Mouse (Mus musculus): ENCODE data around the gene Gm13030.
"Not testable (repeated sequence)": the region's sequence is repeated elsewhere in the genome, so short reads cannot be mapped to it uniquely, and the experiment has no call there.

Gm13030 gene

GRCm38 (mm10) chr4:138865991-138866390 lies 7.8 kb downstream of the Gm13030 start:
- DNase-seq = no peak

- no peak for DNase-seq
Measured at GRCm38 (mm10) chr4:138865092-138865491, 8.7 kb downstream of the Gm13030 start.

DNA sequence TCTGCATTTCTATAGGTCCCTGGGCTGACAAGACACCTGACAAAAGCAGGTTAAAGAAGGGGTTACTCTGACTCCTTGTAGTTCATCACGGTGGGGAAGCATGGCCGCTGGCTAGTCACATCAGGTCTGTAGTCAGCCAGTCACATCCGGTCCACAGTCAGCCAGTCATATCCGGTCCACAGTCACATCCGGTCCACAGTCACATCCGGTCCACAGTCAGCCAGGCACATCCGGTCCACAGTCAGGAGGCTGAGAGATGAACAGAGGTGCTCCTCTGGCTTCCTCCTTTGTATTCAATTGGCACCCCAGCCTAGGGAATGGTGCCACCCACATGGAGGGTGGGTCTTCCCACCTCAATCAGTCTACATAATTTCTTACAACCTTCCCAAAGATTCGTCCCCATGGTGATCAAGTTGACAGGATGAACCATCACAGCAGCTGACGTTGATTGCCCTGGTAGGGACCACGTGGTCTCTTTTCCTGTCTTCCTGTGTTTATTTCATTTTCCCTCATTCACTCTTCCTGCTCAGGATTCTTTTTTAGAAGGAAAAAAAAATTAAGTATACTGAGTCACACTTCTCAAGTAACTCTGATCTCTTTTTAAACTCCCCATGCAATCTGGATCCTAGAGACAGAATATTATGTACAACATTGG lies 10.3 kb downstream of the Gm13030 start, which contains the start of gene Pla2g5:
TSS of gene Pla2g5 (minus strand) at position 139 of the 655 bp plus-strand sequence.
- no peak for DNase-seq

DNA sequence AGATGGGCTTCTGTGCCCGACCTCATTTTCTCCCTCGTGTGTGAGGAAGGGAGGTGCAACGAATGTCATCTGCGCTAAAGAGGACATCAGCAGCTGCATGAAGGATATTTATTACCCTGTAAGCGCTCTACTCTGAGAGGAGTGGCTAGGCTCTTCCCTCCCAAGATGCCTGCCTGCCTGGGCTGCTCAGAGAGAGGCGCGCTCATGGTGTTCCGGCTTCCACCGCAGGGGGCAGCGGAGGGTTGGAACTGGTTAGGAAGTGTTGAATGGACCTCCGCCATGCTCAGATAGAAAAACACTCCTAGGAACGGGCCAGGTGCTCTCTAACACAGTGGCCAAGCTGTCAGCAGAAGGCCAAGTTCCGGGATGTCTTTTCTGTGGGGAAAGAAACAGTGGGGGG lies 14.0 kb downstream of the Gm13030 start:
- peak in 1 of 2 experiments; percentile 30 for DNase-seq

- DNase-seq = no peak
Measured at GRCm38 (mm10) chr4:138859245-138859644, 14.5 kb downstream of the Gm13030 start.

GRCm38 (mm10) chr4:138858446-138858845 lies 15.3 kb downstream of the Gm13030 start:
- DNase-seq = no peak

- DNase-seq = no peak
Measured at GRCm38 (mm10) chr4:138857576-138857975, 16.2 kb downstream of the Gm13030 start.

DNA sequence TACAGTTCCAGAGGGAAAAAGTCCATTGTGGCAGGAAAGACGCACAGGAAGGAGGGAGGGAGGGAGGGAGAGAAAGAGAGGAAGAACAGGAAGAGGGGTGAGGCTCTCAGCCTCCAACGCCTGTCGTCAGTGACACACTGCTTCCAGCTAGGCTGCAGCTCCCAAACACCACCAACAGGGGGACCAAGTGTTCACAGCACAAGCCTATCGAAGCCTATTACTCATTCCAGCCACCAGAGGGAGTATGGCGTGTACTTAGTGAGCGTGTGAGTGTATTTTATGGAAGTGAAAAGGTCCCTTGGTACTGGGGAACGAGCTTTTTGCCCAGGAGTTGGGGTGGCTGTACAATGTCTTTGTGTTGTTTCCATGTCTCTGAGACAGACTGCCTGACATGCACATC lies 17.3 kb downstream of the Gm13030 start:
- DNase-seq = peak in 1 of 2 experiments; percentile 22

DNA sequence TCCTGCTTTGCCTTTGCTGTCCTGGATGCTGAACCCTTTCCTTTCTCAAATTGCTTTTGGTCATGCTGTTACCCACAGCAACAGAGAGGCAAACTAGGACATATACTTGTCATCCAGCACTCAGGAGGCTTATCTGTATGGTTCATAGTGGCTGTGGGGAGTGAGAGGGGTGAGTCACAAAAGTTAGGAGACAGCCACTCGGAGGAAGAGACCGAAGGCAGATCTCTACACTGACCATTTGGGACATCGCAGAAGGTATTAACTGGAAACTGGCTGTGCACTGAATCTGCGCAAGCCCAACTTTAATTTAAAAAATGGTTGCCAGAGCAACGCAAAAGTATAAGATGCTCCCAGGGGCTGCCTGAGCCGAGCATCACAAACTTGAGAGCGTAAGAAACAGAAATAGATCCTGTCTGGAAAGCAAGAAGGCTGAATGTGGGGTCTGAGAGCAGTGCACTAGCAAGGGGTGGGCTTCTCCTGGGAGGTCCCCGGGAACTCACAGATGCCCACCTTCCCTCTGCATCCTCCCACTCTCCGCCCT lies 18.6 kb downstream of the Gm13030 start:
- no peak for DNase-seq

DNA sequence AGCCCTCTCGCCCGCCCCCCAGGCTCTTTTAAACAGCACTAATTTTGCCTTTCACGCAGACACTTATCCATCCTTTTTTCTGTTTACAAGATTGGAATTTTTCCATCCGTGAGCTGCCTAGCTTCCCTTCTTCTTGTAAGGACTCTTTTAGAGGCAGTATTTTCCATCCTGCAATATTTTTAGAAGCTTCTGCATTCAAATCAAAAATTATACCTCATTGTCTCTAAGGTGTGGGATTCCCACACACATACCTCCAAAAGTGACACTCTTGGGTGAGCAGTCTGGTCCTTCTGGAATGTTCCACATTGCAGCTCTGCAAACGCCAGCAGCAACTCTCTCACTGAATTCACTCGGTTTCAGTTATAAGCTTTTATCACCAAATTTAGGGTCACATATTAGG lies 20.8 kb downstream of the Gm13030 start:
- no peak for DNase-seq

- DNase-seq = peak; percentile 16 to 56
Measured at GRCm38 (mm10) chr4:138851463-138851862, 22.3 kb downstream of the Gm13030 start.

DNA sequence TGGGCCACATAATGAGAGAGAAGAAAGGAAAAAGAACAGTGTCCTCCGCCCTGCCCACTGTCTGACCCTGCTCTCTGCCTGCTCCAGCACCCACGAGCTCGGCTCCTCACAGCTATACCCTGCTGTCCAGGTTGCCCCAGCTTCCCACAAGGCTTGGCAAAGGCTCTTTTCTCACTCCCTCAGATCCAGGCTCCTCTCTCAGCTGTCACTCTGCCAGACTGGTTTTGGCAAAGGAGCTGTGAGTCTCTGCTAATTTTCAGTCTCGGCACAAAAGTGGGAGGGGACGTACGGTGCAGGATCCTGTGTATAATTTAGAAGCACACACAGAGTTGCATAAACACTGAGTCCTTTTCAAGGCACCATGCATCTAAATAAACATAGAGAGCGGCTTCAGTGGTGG lies 32.4 kb downstream of the Gm13030 start:
- no peak for DNase-seq

DNA sequence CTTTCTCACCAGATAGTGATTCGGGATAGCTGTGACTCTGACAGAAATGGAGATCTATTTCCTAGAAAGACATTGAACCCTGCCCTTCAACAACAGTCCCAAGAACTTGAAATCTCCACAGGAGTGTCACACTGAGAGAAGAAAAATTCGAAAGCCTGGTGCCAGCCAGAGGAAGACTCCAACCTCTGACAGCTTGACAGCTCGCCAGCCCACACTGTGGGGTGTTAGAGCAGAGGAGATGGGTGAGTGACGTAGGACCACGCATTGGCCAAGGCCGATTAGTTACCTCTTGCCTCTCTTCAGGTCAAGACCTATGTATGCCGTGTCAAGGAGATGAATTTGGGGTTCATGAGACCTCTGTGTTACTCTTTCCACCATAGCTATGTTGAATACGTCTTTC lies 33.0 kb downstream of the Gm13030 start:
- DNase-seq = no peak

DNA sequence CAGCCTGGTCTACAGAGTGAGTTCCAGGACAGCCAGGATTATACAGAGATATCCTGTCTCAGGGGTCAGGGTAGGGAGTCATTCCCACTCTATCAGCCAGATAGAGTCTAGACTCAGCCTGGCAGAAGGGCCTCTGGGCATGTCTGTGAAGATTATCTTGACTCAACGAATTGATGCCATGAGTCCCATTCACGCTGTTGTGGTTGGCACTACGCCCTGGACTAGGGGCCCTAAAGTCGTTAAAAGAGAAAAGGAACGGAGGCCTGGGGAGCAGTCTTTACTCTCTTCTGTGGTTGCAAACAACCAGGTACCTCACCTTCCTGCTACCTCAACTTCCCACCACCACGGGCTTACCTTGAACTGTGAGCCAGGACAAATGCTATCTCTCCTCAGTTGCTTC lies 34.0 kb downstream of the Gm13030 start:
- no peak for DNase-seq

- no peak for DNase-seq
Measured at GRCm38 (mm10) chr4:138827147-138827546, 46.6 kb downstream of the Gm13030 start.

GRCm38 (mm10) chr4:138825751-138826567 lies 47.8 kb downstream of the Gm13030 start:
- no peak for DNase-seq

GRCm38 (mm10) chr4:138824660-138825059 lies 49.1 kb downstream of the Gm13030 start:
- no peak for DNase-seq

DNA sequence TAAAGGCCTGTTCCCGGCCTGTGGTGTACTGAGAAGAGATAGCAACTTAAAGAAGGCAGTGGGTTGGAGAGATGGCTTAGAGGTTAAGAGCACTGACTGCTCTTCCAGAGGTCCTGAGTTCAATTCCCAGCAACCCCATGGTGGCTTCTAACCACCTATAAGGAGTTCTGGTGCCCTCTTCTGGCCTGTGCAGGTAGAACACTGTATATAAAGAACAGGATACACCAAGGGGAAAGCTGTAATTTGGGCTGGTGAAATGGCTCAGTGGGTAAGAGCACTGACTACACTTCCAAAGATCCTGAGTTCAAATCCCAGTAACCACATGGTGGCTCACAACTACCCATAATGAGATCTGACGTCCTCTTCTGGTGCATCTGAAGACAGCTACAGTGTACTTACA lies 49.6 kb downstream of the Gm13030 start:
- not testable (repeated sequence) for DNase-seq

DNA sequence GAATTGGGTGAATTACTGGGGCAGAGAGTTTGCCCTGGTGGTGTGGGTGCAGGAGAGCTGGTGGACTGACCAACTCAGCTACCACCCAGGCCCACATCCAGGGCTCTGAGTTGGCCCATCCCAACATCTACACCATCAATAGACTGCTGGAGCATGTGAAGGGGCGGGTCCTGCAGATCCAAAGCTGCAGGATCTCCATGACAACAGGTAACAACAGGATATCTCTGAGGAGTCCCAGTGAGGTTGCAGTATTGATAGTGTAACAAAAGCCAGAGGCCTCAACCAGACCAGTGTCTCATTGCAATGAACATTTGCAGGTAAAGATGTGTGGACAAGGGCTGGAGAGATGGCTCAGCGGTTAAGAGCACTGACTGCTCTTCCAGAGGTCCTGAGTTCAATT lies 52.7 kb downstream of the Gm13030 start:
- no peak for DNase-seq

All from spleen, adult 18-20 months (tissue).